Mouse (Mus musculus) hematopoietic stem cell, adult 5-6 weeks (primary cell): ENCODE data around the gene Slc23a2. TPM values are rescaled to one million over a fixed set of nuclear protein-coding genes. Genes with fewer than 3 reads are reported as not detected.

Experiments
- ATAC-seq, 2 experiments: fragments of 125-278 bp in 1 of 2; replicated peaks in 1 of 2; 2 replicates each; pipeline ENCODE4 v1.8.0; 2016 to 2017; ENCODE audit warnings: inconsistent platforms in 2 of 2, mild to moderate bottlenecking in 2 of 2, moderate number of reproducible peaks in 2 of 2, low read depth in 1 of 2, moderate TSS enrichment in 1 of 2; ENCODE audit not compliant: low FRiP score in 2 of 2, poor library complexity in 2 of 2, severe bottlenecking in 2 of 2, insufficient read depth in 1 of 2, low TSS enrichment in 1 of 2
- total RNA-seq: library from RNA; stranded (forward); fragments of 172-1452, 232-1000 nt; gene quantifications from 2 replicates; pipeline ENCODE4 v1.2.3, GENCODE M21; 2017

The Slc23a2 gene
- total RNA-seq, 1 experiment from 2014 or later = 53.3 TPM

- peak in 1 of 2 experiments; percentile 49; a peak in 2 of 4 replicates for ATAC-seq
Measured at GRCm38 (mm10) chr2:132039894-132040293, 105.0 kb downstream of the Slc23a2 start.

DNA sequence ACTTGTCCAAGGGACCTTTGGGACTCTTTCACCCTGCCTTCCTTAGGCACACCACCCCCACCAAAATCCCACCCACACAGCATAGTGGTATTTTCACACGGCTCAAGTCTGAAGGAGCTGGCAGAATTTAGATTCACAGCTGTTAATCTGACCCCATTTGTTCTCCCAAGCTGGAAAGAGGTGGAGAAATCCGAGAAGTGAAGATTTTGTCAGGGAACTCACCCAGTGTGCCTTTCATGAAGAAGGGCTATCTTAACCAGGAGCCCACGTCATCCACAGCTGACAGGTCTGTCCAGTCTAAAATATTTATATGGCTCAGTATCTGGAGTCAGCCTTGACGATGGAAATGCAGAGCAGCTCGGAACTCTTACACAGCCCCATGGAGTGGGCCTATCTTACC is 108.6 kb downstream of the Slc23a2 start:
- ATAC-seq = no peak

DNA sequence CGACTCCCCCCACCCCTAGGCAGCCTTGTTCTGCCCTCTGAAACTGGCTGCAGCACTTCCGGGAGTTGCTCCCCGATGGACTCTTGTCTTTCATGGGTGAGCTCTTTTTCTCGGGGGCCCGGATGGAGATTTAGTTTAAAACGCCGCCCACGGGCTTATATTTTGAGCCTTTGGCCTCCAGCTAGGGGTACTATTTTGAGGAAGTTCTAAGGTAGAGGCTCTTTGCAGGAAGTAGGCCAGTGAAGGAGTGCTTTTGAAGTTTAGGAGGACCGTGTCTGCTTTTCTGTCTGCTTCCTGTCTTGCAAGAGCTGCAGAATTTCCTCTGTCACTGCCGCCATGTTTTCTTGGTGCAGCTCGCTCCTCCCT is 109.5 kb downstream of the Slc23a2 start:
- ATAC-seq = peak; percentile 56 to 74; a peak in 3 of 4 replicates

GRCm38 (mm10) chr2:132034590-132035469 is 110.1 kb downstream of the Slc23a2 start:
- no peak for ATAC-seq

- no peak for ATAC-seq
Measured at GRCm38 (mm10) chr2:132031364-132032095, 113.4 kb downstream of the Slc23a2 start.

GRCm38 (mm10) chr2:132030418-132031363 is 114.2 kb downstream of the Slc23a2 start:
- no peak for ATAC-seq

- peak; percentile 73 to 78 for ATAC-seq
Measured at GRCm38 (mm10) chr2:132029646-132030417, 115.1 kb downstream of the Slc23a2 start, which contains the start of gene Rassf2. Rassf2 (minus strand) TSS chr2:132030258.

- peak; percentile 44 to 52 for ATAC-seq
Measured at GRCm38 (mm10) chr2:132028894-132029605, 115.9 kb downstream of the Slc23a2 start.

DNA sequence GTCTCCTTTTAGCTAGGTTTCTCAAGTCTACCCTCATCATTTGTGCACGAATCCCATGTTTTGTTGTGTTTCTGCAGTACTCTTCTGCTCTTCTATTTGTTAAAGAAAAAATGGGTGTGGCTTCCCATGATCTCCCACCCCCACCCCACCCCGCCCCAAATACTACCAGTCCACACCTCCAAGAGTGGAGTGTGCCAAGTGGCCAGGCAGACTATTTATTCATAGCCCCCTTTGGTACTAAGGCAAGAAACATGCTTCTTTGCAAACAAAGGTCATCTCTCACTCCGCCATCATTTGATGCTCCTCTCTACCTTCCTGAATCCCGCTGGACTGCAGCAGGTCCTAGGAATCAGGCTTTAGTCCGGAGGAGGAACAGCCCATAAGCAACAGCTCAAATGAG is 116.8 kb downstream of the Slc23a2 start:
- ATAC-seq = no peak

DNA sequence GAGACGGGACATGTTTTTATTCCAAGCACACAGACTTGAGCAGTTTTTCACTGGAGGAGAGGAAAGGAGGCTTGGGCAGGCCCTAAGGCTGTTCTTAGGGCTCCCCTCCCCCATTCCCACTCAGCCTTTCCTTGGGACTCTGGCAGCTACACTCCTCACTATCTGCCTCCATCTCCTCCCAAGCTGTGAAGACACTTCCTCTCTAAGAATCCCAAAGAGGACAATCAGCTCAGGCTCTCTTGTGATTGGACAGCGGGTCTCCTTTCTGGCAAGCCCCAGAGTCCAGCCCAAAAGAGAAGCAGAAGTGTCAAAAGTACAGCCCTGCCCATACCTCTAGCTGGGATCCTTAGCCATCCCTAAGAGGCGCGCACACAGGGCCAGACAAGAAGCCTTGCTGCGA is 117.5 kb downstream of the Slc23a2 start:
- ATAC-seq = no peak

DNA sequence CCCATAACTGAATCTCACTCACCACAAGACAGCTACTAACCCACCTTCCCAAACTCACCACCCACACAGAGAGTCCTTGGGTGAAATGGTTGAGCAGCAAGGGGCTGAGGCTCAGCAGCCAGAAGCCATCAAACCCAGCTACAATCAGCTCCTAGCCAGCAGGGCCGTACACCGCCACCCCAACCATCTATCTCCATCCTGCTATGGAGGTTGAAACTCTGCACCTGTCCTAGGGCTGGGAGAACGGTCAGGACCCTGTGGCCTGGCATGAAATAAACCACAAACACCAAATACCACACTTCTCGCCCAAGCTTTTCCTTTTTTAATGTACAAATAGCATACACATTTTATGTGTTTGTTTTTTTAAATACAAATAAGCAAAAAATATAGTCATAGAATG is 120.9 kb downstream of the Slc23a2 start:
- no peak for ATAC-seq

GRCm38 (mm10) chr2:132022621-132023020 is 122.3 kb downstream of the Slc23a2 start:
- ATAC-seq = peak; percentile 35 to 43

DNA sequence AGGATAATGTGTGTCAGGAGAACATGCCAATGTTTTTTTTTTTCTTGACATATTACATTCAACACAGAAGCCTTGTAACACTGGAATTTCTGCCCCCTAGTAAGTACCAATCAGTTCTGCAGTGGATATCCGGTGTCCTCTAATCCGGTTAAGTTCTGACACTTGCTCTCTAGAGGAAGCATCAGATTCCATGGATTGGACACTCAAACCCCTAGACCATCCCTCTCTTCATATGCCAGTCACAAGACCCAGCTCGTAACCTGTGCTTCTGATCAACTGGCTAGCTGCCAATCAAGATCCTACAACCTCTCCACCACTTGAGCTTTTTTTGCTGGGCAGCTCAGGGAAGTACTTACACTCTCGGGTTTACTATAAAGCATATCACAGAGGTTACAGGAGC is 123.3 kb downstream of the Slc23a2 start:
- ATAC-seq = no peak

DNA sequence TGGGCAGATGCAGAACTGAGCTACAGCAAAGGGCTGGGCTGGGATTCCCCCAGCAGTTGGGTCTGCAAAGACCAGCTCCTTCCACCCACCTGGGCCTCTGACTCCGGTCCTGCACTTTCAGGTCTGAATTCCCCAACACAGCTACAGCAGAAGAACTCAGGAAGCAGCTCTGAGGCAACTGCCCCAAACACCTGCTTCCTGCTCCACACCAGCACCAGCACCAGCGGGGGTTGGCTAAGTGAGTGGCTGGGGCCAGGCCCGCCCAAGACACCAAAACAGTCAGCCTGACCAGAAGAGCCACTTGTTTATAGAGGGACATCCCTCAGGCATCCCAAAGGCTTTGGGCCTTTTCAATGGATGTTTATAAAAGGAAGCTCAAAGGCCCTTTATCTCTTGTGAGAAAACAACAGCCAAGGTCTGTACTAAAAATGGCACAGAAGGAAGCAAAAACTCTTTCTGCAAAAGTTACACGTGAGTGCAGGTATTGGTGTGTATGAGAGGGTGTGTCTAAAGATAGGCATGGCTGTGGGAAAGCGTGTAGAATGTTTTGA is 123.8 kb downstream of the Slc23a2 start:
- ATAC-seq = peak; percentile 78 to 82

DNA sequence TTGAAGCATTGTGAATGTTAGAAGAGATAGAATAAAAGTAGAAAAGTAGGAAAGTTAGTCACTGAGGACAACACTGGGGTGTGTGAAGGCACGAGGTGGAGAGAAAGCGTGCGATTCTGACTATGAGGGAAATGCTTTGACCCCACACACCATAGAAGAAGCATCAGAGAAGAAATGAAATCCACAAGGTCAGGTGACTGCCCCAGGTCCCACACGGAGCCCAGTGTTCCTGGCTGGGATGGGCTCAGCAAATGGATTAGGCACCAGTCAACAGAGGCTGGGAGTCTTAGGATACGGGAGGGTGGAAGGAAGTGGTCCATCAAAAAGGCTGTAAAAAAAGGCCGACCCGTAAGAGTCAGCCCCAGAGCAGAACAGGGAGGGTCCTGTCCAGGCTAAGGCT is 124.5 kb downstream of the Slc23a2 start:
- ATAC-seq = no peak

DNA sequence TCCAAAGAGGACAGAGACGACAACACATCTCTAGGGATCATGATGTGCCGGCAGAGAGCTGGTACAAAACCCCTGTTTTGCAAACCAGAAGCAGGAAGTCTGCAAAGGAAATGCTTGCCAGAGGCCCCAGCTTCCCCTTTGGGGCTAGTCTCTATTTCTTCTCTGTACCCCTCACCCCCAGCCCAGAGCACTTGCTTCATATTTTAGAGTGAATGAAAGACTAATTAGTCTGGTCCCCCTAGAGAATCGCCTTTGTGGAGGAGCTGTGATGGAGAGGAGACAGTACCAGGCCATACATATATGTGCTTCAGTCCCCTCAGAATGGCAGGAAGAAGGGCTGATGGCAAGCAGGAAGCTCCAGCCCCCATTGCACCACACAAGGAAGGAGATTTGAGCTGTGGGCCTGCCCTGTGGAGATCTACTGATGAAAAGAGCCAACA is 125.5 kb downstream of the Slc23a2 start:
- ATAC-seq = peak; percentile 47 to 61
